ENCODE assay signal across 8 mouse cellular contexts in the genomic region with DNA sequence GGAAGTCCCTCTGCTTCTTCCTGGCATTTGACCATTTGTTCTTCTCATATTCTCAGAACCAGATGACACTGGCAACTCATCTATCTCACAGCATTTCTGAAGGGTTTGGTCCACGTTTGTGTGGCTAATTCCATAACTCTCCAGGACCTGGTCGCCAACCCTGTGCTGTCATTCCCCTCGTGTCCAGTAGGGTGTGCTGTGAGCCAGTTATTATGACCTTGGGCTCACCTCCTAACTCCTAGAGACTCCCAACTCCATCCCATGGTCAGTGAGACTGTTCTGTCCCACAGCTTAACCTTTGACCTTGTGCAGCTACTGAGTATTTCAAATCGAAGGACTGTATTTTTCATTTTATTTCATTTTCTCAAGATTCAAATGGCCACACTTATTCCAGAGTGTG. TPM values are rescaled to one million over a fixed set of nuclear protein-coding genes. Genes with fewer than 3 reads are reported as not detected.
DNase-seq lines count a peak whose midpoint lies in the region; ATAC-seq lines count a peak whose summit lies in the region.

No protein-coding gene starts in this region.

- intact Hi-C loops in heart, postnatal 10 days (cut with DNase I) = loop anchor here (1.0 to 2.0 kb wide), 2 partner anchors 38 to 136 kb away; no protein-coding TSS in a partner anchor

- ATAC-seq in heart, embryonic 12.5 days (ENCODE audit: insufficient number of reproducible peaks, low FRiP score) = no peak

- H3K27ac ChIP-seq in heart, embryonic 12.5 days (ENCODE audit: poor library complexity, severe bottlenecking) = no peak overlapping the region

- no peaks in the 10 kb centered on the region for H3K36me3 ChIP-seq in heart, embryonic 12.5 days

- DNase-seq in heart, adult 18-20 months = peak; percentile 71 to 89
- peak; percentile 73 to 76 for DNase-seq in adrenal gland, adult 18-20 months (ENCODE audit: low spot score in 2 of 2)
- DNase-seq in embryo, embryonic 10.5 days (ENCODE audit: low spot score) = peak; percentile 91
- peak; percentile 75 to 84 for DNase-seq in heart, postnatal 10 days
- DNase-seq in left cerebral cortex, adult 8-10 months (ENCODE audit: low spot score in 2 of 2) = peak; percentile 39 to 71
- peak; percentile 28 to 60 for DNase-seq in natural killer cell, adult 2 months (ENCODE audit: low spot score in 2 of 2)
- DNase-seq in telencephalon, adult 2 months (ENCODE audit: low read depth, low spot score) = peak; percentile 23

- WGBS in heart, embryonic 12.5 days = 7% methylated on average over 4 of the region's 4 CpGs

- H3K4me3 ChIP-seq in heart, embryonic 12.5 days = no peak overlapping the region

- no peaks in the 10 kb centered on the region for H3K9me3 ChIP-seq in heart, embryonic 12.5 days (replicated peaks)

- H3K4me2 ChIP-seq in heart, embryonic 12.5 days = no peak overlapping the region

- H3K4me1 ChIP-seq in heart, embryonic 12.5 days (replicated peaks) = peaks cover 7% of the 10 kb centered on the region; the same call in 1 of the 2 replicates

- no peak overlapping the region for H3K9ac ChIP-seq in heart, embryonic 12.5 days

- H3K27me3 ChIP-seq in heart, embryonic 12.5 days (replicated peaks) = no peaks in the 10 kb centered on the region; the same call in 1 of the 2 replicates

RNA-seq across cellular contexts. Expression of a gene that starts 3.6 kb away (rescaled TPM):
- not detected for total RNA-seq in heart, adult 18-20 months (2021)
- polyA plus RNA-seq in heart, embryonic 12.5 days (2016; fragmentation: Nextera tagmentation; extraction: Ambion mirVana) = 0.32 and 0.46 TPM in 2 replicates
- not detected for total RNA-seq in adrenal gland, adult 18-20 months (2021)
- not detected for total RNA-seq in heart, postnatal 10 days (2021)
- total RNA-seq in left cerebral cortex, adult 8-10 months (2022) = not detected

RNA-seq across cellular contexts. Expression of a gene that starts 4.4 kb away (rescaled TPM):
- total RNA-seq in heart, adult 18-20 months (2021) = 10 to 100 TPM; 33.2 to 33.3 TPM
- polyA plus RNA-seq in heart, embryonic 12.5 days (2016; fragmentation: Nextera tagmentation; extraction: Ambion mirVana) = 44.9 and 47.0 TPM in 2 replicates
- total RNA-seq in adrenal gland, adult 18-20 months (2021) = 10 to 100 TPM; 48.5 to 51.9 TPM
- 10 to 100 TPM; 46.6 to 46.9 TPM for total RNA-seq in heart, postnatal 10 days (2021)
- total RNA-seq in left cerebral cortex, adult 8-10 months (2022) = 10 to 100 TPM; 50.1 to 54.1 (median 52.4) TPM

RNA-seq across cellular contexts. Expression of a gene that starts 29.3 kb away (rescaled TPM):
- 1 to 10 TPM; 5.4 to 9.0 TPM for total RNA-seq in heart, adult 18-20 months (2021)
- polyA plus RNA-seq in heart, embryonic 12.5 days (2016; fragmentation: Nextera tagmentation; extraction: Ambion mirVana) = 36.1 and 37.1 TPM in 2 replicates
- 10 to 100 TPM in 1 of 2 experiments, 1 to 10 TPM in 1; 6.8 to 11.8 TPM for total RNA-seq in adrenal gland, adult 18-20 months (2021)
- total RNA-seq in heart, postnatal 10 days (2021) = 10 to 100 TPM; 10.4 to 16.0 TPM
- 10 to 100 TPM; 43.8 to 48.3 (median 46.8) TPM for total RNA-seq in left cerebral cortex, adult 8-10 months (2022)

RNA-seq across cellular contexts. Expression of a gene that starts 41.8 kb away (rescaled TPM):
- total RNA-seq in heart, adult 18-20 months (2021) = 10 to 100 TPM; 27.3 to 30.2 TPM
- 87.0 and 88.0 TPM in 2 replicates for polyA plus RNA-seq in heart, embryonic 12.5 days (2016; fragmentation: Nextera tagmentation; extraction: Ambion mirVana)
- total RNA-seq in adrenal gland, adult 18-20 months (2021) = 10 to 100 TPM; 48.1 to 53.3 TPM
- total RNA-seq in heart, postnatal 10 days (2021) = 10 to 100 TPM; 47.2 to 50.5 TPM
- 100 to 1,000 TPM; 137 to 153 (median 140) TPM for total RNA-seq in left cerebral cortex, adult 8-10 months (2022)

Comparison
In these comparisons a context has a peak if more than half of its experiments do, and no peak if none do; other contexts are left out.
1. DNase-seq: peak in every context shown above with its lines; median percentile 91 in embryo, embryonic 10.5 days; 80 in heart, adult 18-20 months; 80 in heart, postnatal 10 days; 74 in adrenal gland, adult 18-20 months; 55 in left cerebral cortex, adult 8-10 months; 44 in natural killer cell, adult 2 months; 23 in telencephalon, adult 2 months.